Mouse (Mus musculus): ENCODE measurements around the gene Atp5b. TPM values are rescaled to one million over a fixed set of nuclear protein-coding genes. Genes with fewer than 3 reads are reported as not detected.

Gene Atp5b
- polyA plus RNA-seq (2015; fragmentation: Nextera tagmentation; extraction: Ambion mirVana), result 2,850 and 2,855 TPM in 2 replicates

DNA sequence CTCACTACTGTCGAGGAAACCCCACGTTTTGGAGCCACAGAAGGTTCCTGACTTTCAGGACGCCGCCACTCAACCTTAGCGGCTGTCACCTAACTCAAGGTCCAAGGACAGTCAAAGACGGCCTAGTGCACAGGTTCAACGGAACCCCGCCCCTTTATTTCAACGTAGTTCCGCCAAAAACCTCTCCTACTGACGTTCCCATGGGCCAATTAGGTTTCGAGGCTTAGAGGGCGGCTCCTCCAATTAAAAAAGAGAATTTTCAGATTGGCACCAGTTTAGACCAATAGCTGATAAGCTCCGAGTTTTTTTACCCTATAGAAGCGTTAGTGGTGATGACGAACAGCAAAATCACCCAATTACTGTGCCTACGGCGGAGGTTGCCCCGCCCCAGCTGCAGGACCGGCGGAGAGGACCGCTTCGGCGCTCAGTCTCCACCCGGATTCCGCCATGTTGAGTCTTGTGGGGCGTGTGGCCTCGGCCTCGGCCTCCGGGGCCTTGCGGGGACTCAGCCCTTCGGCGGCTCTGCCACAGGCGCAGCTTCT, at the start of gene Atp5b:
Gene Atp5b (plus strand): TSS at position 394 of the 542 bp plus-strand sequence.
- H3K4me1 ChIP-seq, result peaks cover 32% of the 10 kb centered on the region
- H3K4me2 ChIP-seq, result peak within 1 kb of the TSS; percentile 63
- no peaks in the 10 kb centered on the region for H3K9me3 ChIP-seq (replicated peaks)
- no peaks in the 10 kb centered on the region for H3K27me3 ChIP-seq
- peak within 1 kb of the TSS; percentile 98 for H3K4me3 ChIP-seq (replicated peaks)
- peak; percentile 99 for ATAC-seq (replicated peaks; ENCODE audit: low FRiP score)
- peaks cover 41% of the 10 kb centered on the region for H3K36me3 ChIP-seq
- 0% methylated on average over 34 of the region's 34 CpGs for WGBS
- H3K27ac ChIP-seq, result peak within 1 kb of the TSS; percentile 93
- H3K9ac ChIP-seq, result peak within 1 kb of the TSS; percentile 99

DNA sequence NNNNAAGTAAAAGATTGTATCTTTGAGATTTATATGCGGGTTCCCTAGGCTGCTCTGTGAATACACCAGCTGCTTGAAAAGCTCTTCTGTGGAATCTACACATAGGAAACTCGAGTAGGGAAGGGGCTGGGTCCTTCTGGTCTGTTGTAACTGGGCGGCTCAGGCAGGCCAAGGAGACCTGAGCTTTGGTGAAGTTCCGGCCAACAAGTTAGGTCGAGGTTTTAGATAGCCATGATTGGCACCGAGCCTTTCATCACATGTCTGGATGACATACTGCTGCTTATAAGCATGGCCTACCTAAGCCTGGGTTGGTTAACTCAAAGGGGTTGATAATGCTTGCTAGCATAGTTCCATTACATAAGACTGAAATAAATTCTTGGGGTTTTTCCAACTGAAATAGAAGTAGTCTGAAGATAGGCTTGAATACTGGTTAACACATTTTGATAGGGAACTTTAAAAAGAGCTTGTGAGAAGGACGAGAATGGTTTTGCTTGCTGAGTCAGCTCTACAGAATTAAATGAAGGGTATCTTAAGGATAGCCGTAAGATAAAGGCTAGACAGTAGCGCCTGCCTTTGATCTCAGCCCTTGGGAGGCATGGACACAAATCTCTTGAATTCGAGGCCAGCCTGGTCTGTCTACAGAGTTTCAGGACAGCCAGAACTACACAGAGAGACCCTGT, 46.2 kb upstream of the Atp5b start:
- no peaks in the 10 kb centered on the region for H3K27me3 ChIP-seq
- no peaks in the 10 kb centered on the region for H3K9me3 ChIP-seq (replicated peaks)
- H3K27ac ChIP-seq, result peak overlapping the region; percentile 98
- H3K4me1 ChIP-seq, result peaks cover 48% of the 10 kb centered on the region
- peak overlapping the region; percentile 97 for H3K9ac ChIP-seq
- ATAC-seq (replicated peaks; ENCODE audit: low FRiP score), result no peak
- 2% methylated on average over 10 of the region's 10 CpGs for WGBS
- H3K4me3 ChIP-seq (replicated peaks), result peak overlapping the region; percentile 86
- H3K4me2 ChIP-seq, result peak overlapping the region; percentile 70
- H3K36me3 ChIP-seq, result peaks cover 41% of the 10 kb centered on the region

- WGBS, result 70% methylated on average over 3 of the region's 3 CpGs
- H3K36me3 ChIP-seq, result peaks cover 51% of the 10 kb centered on the region
- H3K9me3 ChIP-seq (replicated peaks), result no peaks in the 10 kb centered on the region
- H3K4me1 ChIP-seq, result peaks cover 57% of the 10 kb centered on the region
- peak overlapping the region; percentile 42 for H3K9ac ChIP-seq
- H3K27ac ChIP-seq, result no peak overlapping the region
- peak overlapping the region; percentile 70 for H3K4me2 ChIP-seq
- no peak for ATAC-seq (replicated peaks; ENCODE audit: low FRiP score)
- no peaks in the 10 kb centered on the region for H3K27me3 ChIP-seq
- peak overlapping the region; percentile 21 for H3K4me3 ChIP-seq (replicated peaks)
Observed at GRCm38 (mm10) chr10:128037921-128038320, 45.2 kb upstream of the Atp5b start.

DNA sequence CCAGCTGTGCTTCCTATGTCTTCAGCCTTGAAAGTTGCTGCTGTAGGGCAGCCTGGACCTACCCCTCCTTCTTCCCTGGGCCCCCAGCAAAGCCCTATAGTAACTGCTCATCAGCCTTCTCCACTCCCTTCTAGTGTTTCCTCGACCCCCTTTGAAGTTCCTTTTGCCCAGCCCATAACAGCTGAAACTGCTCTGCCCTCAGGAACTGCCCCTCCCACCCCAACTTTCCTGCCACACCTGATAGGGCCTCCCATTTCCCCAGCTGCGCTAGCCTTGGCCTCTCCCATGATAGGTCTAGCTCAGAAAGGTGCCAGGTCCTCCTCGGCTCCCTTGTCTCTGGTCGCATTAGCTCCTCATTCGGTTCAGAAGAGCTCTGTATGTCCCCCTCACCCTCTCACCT, 43.9 kb upstream of the Atp5b start:
- H3K27ac ChIP-seq, result no peak overlapping the region
- no peak for ATAC-seq (replicated peaks; ENCODE audit: low FRiP score)
- no peaks in the 10 kb centered on the region for H3K27me3 ChIP-seq
- peaks cover 64% of the 10 kb centered on the region for H3K36me3 ChIP-seq
- WGBS, result 20% methylated on average over 5 of the region's 5 CpGs
- H3K9ac ChIP-seq, result 0 out of 2 replicates have a peak overlapping the region, but pooled peaks have one; percentile 42
- H3K4me3 ChIP-seq (replicated peaks), result no peak overlapping the region
- peak overlapping the region; percentile 70 for H3K4me2 ChIP-seq
- H3K4me1 ChIP-seq, result peaks cover 69% of the 10 kb centered on the region
- H3K9me3 ChIP-seq (replicated peaks), result no peaks in the 10 kb centered on the region

- WGBS, result 69% methylated on average over 3 of the region's 3 CpGs
- no peak overlapping the region for H3K4me2 ChIP-seq
- no peak for ATAC-seq (replicated peaks; ENCODE audit: low FRiP score)
- H3K27ac ChIP-seq, result no peak overlapping the region
- H3K9me3 ChIP-seq (replicated peaks), result no peaks in the 10 kb centered on the region
- peaks cover 72% of the 10 kb centered on the region for H3K4me1 ChIP-seq
- H3K36me3 ChIP-seq, result peaks cover 71% of the 10 kb centered on the region
- H3K9ac ChIP-seq, result no peak overlapping the region
- H3K27me3 ChIP-seq, result no peaks in the 10 kb centered on the region
- no peak overlapping the region for H3K4me3 ChIP-seq (replicated peaks)
Observed at GRCm38 (mm10) chr10:128039858-128040257, 43.2 kb upstream of the Atp5b start.

DNA sequence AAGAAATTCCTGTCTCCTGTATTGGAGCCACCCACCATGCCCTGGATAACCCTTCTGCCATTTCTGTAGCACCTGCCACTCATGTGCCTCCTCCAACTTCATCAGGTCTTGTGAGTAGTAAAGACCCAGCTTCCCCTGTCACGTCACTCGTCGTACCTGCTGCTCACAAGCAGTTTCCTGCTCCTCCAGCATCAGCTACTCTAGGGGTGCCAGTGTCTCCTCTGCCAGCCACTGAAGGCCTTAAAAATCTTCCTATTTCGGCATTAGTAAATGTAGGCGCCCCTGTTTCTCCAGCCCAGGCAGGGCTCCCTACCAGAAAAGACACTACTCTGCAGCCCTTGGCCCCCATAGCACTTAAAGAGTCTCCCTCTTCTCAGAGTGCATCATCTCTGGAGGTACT, 42.8 kb upstream of the Atp5b start:
- Histone ChIP-seq H3K9ac (no peak overlapping the region), H3K27me3 (no peaks in the 10 kb centered on the region), H3K36me3 (peaks cover 75% of the 10 kb centered on the region), H3K4me2 (no peak overlapping the region), H3K4me3 (replicated peaks) (no peak overlapping the region), H3K4me1 (peaks cover 73% of the 10 kb centered on the region), H3K27ac (no peak overlapping the region), H3K9me3 (replicated peaks) (no peaks in the 10 kb centered on the region)
- ATAC-seq (replicated peaks; ENCODE audit: low FRiP score), result no peak
- 82% methylated on average over 5 of the region's 5 CpGs for WGBS

GRCm38 (mm10) chr10:128041636-128042035, 41.4 kb upstream of the Atp5b start:
- Histone ChIP-seq H3K27me3 (no peaks in the 10 kb centered on the region), H3K4me2 (no peak overlapping the region), H3K27ac (no peak overlapping the region), H3K4me1 (peaks cover 73% of the 10 kb centered on the region), H3K9ac (0 out of 2 replicates have a peak overlapping the region, but pooled peaks have one; percentile 4), H3K4me3 (replicated peaks) (no peak overlapping the region), H3K9me3 (replicated peaks) (no peaks in the 10 kb centered on the region), H3K36me3 (peaks cover 88% of the 10 kb centered on the region)
- ATAC-seq (replicated peaks; ENCODE audit: low FRiP score), result no peak
- 71% methylated on average over 4 of the region's 4 CpGs for WGBS

DNA sequence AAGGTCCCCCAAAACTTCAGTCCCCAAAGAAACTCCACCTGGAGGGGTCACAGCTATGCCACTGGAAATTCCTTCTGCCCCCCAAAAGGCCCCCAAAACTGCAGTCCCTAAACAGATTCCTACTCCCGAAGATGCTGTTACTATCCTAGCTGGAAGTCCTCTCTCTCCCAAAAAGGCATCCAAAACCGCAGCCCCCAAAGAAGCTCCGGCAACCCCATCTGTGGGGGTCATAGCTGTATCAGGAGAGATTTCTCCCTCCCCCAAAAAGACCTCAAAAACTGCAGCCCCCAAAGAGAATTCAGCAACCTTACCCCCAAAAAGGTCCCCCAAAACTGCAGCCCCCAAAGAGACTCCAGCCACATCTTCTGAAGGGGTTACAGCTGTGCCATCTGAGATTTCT, 40.6 kb upstream of the Atp5b start:
- WGBS, result 89% methylated on average over 3 of the region's 3 CpGs
- ATAC-seq (replicated peaks; ENCODE audit: low FRiP score), result no peak
- H3K4me3 ChIP-seq (replicated peaks), result no peak overlapping the region
- H3K36me3 ChIP-seq, result peaks cover 96% of the 10 kb centered on the region
- no peaks in the 10 kb centered on the region for H3K9me3 ChIP-seq (replicated peaks)
- no peak overlapping the region for H3K9ac ChIP-seq
- peaks cover 69% of the 10 kb centered on the region for H3K4me1 ChIP-seq
- no peak overlapping the region for H3K4me2 ChIP-seq
- H3K27me3 ChIP-seq, result no peaks in the 10 kb centered on the region
- H3K27ac ChIP-seq, result no peak overlapping the region

DNA sequence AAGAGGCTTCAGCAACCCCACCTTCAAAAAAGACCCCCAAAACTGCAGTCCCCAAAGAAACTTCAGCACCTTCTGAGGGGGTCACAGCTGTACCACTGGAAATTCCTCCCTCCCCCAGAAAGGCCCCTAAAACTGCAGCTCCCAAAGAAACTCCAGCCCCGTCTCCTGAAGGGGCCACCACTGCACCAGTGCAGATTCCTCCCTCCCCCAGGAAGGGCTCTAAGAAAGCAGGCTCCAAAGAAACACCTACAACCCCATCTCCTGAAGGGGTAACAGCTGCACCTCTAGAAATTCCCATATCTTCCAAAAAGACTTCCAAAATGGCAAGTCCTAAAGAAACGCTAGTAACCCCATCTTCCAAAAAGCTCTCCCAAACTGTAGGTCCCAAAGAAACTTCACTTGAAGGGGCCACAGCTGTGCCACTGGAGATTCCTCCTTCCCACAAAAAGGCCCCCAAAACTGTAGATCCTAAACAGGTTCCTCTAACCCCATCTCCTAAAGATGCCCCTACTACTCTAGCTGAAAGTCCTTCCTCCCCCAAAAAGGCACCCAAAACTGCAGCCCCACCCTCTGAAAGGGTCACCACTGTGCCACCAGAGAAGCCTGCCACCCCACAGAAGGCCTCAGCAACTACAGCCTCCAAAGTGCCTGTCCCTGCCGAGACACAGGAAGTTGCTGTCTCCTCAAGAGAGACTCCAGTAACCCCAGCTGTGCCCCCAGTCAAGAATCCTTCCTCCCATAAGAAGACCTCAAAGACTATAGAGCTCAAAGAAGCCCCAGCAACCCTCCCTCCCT, 39.8 kb upstream of the Atp5b start:
- Histone ChIP-seq H3K4me3 (replicated peaks) (no peak overlapping the region), H3K27ac (0 out of 2 replicates have a peak overlapping the region, but pooled peaks have one; percentile 22), H3K4me2 (no peak overlapping the region), H3K9me3 (replicated peaks) (no peaks in the 10 kb centered on the region), H3K9ac (no peak overlapping the region), H3K36me3 (peaks cover 99% of the 10 kb centered on the region), H3K4me1 (peaks cover 63% of the 10 kb centered on the region), H3K27me3 (no peaks in the 10 kb centered on the region)
- 56% methylated on average over 3 of the region's 3 CpGs for WGBS
- no peak for ATAC-seq (replicated peaks; ENCODE audit: low FRiP score)

GRCm38 (mm10) chr10:128048157-128048556, 34.9 kb upstream of the Atp5b start:
- Histone ChIP-seq H3K9me3 (replicated peaks) (no peaks in the 10 kb centered on the region), H3K9ac (no peak overlapping the region), H3K36me3 (peaks cover 88% of the 10 kb centered on the region), H3K27ac (no peak overlapping the region), H3K27me3 (no peaks in the 10 kb centered on the region), H3K4me3 (replicated peaks) (no peak overlapping the region), H3K4me1 (peaks cover 19% of the 10 kb centered on the region), H3K4me2 (no peak overlapping the region)
- ATAC-seq (replicated peaks; ENCODE audit: low FRiP score), result no peak
- 95% methylated on average over 8 of the region's 8 CpGs for WGBS

DNA sequence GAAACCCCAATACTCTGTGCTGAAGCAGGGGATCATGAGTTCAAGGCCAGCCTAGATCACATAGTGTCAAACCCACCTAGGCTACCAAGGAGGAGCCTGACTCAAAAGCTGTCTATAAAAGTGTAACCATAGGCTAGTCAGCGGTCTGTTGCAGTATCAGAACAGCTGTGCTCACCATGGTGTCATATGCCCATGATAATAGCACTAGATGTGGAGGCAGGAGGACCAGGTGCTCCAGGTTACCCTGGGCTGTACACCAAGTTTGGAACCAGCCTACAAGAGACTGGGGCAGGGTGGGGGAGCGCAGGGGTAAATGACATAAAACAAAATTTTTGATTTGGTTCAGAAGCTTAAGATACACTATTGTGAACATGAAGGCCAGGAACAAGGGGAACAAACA, 33.3 kb upstream of the Atp5b start:
- no peak for ATAC-seq (replicated peaks; ENCODE audit: low FRiP score)
- H3K4me2 ChIP-seq, result no peak overlapping the region
- H3K9ac ChIP-seq, result no peak overlapping the region
- peaks cover 72% of the 10 kb centered on the region for H3K36me3 ChIP-seq
- no peak overlapping the region for H3K27ac ChIP-seq
- peaks cover 4% of the 10 kb centered on the region for H3K4me1 ChIP-seq
- no peaks in the 10 kb centered on the region for H3K27me3 ChIP-seq
- H3K4me3 ChIP-seq (replicated peaks), result no peak overlapping the region
- WGBS, result 94% methylated on average over 2 of the region's 2 CpGs
- no peaks in the 10 kb centered on the region for H3K9me3 ChIP-seq (replicated peaks)

- H3K36me3 ChIP-seq, result peaks cover 66% of the 10 kb centered on the region
- H3K4me3 ChIP-seq (replicated peaks), result no peak overlapping the region
- H3K27me3 ChIP-seq, result no peaks in the 10 kb centered on the region
- H3K4me2 ChIP-seq, result no peak overlapping the region
- no peaks in the 10 kb centered on the region for H3K9me3 ChIP-seq (replicated peaks)
- no peaks in the 10 kb centered on the region for H3K4me1 ChIP-seq
- ATAC-seq (replicated peaks; ENCODE audit: low FRiP score), result no peak
- 89% methylated on average over 2 of the region's 2 CpGs for whole genome bisulfite sequencing
- H3K27ac ChIP-seq, result no peak overlapping the region
- H3K9ac ChIP-seq, result no peak overlapping the region
Observed at GRCm38 (mm10) chr10:128050355-128050754, 32.7 kb upstream of the Atp5b start.
